Mouse (Mus musculus) embryonic fibroblast, embryonic 13.5 days (primary cell): ENCODE results near the gene Scfd2. TPM values are rescaled to one million over a fixed set of nuclear protein-coding genes. Genes with fewer than 3 reads are reported as not detected.

ENCODE experiments used
- H3K27ac ChIP-seq: 2 replicates; pipeline ENCODE4 v1.5.1; 2012; ENCODE audit warnings: low read length, control low read depth, inconsistent platforms; ENCODE audit not compliant: insufficient read depth
- H3K4me1 ChIP-seq: 2 replicates; pipeline ENCODE4 v1.6.1; 2011; ENCODE audit warnings: low read length; ENCODE audit not compliant: control insufficient read depth, insufficient read depth
- H3K4me3 ChIP-seq: 2 replicates; pipeline ENCODE4 v1.5.1; 2011; ENCODE audit warnings: mild to moderate bottlenecking, control low read depth, low read length; ENCODE audit not compliant: insufficient read depth
- CTCF ChIP-seq: IDR thresholded peaks from 2 replicates; pipeline ENCODE4 v1.5.1; 2011; ENCODE audit warnings: mild to moderate bottlenecking, control low read depth, low read length, moderate library complexity, borderline replicate concordance; ENCODE audit not compliant: insufficient read depth
- POLR2A ChIP-seq: IDR thresholded peaks from 2 replicates; pipeline ENCODE4 v1.6.1; 2011; ENCODE audit warnings: low read depth, mild to moderate bottlenecking, control low read depth, low read length, moderate library complexity
- polyA plus RNA-seq: library from polyadenylated mRNA; stranded (reverse); fragments of >200 nt; gene quantifications from 2 replicates; pipeline ENCODE4 v1.2.4, GENCODE M21; 2011; ENCODE audit warnings: low read depth; ENCODE audit not compliant: missing spikeins, insufficient read length

Gene Scfd2
- polyA plus RNA-seq, 1 experiment = 11.4 TPM

DNA sequence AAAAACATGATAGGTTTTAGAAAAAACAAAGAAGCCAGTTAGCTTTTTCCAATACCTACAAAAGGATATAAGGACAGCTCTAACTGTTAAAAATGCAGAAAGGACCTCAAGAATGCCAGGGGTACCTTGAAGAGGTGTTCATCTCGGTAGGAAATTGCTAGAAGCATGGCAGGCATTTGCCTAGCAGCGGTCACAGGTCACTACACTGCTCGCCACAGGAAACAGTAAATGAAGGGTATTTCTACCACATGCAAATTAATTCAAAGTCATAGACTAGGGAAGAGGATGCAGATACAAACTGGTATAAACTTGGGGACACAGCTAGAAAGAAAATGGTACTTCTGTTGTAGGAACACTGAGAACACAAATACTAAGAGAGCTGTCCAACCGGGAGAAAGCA lies 180.7 kb downstream of the Scfd2 start:
- H3K27ac ChIP-seq = no peak overlapping the region
- H3K4me1 ChIP-seq = no peaks in the 10 kb centered on the region

DNA sequence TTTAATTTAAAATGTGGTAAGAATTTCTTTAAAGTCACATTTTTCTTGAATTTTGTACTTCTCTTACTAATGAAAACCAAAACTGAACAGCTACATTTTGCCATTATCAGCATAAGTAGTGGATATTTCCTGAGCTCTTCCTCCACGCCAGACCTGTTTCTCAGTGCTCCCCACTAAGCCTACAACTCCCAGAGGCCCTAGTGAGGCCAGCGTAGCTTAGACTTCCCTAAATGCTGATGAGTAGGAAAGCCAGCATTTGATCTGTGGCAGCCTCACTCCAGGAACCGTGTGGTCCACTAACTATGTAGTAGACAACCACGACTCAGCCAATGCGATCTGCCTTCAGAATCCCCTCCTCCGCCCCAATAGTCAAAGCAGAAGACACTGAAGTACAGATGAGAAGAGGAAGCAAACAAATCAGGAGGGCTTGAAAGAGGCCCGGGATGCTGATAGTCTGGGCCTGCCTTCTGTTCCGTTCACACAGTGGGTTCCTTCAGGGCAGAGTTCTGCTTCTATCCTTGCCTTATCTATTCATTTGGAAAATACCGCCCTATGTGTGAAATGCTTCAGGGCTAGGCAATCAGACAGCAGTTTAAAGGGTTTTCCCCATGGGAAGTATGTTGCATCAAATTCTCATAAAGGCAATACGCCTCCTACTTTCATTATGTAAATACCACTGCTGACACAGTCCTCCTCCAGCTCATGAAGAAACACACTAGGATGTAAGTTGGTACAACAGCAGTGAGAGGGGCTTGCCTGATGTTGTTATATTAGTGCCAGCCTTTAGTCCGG lies 183.3 kb downstream of the Scfd2 start:
- Histone ChIP-seq H3K4me1 (no peaks in the 10 kb centered on the region), H3K4me3 (no peak overlapping the region), H3K27ac (no peak overlapping the region)
- TF ChIP-seq CTCF = no peak
- no peak for TF ChIP-seq POLR2A

More for the DNA sequence above, 180.7 kb downstream of the Scfd2 start:
- no peak overlapping the region for H3K4me3 ChIP-seq
- TF ChIP-seq CTCF (no peak), POLR2A (no peak)

DNA sequence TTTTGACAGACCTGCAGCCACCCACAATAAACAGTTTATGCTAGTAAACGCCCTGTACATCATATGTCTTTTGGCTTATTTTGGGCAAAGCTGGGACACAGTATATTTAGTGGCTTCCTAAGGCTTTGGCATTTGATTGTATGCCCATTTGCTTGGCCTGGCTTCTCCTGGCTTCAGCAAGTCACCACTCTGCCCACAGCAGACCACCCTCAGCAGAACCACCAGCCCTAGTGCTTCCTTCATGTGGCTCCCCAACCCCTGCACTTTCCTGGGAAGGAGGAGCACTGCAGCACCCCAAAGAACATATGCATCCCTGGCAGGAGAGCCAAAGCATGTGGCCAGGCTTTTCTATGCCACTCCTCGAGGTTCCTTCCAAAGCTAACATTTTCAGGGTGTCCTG lies 188.5 kb downstream of the Scfd2 start:
- Histone ChIP-seq H3K4me1 (no peaks in the 10 kb centered on the region), H3K4me3 (no peak overlapping the region), H3K27ac (no peak overlapping the region)
- TF ChIP-seq CTCF = no peak
- no peak for TF ChIP-seq POLR2A

DNA sequence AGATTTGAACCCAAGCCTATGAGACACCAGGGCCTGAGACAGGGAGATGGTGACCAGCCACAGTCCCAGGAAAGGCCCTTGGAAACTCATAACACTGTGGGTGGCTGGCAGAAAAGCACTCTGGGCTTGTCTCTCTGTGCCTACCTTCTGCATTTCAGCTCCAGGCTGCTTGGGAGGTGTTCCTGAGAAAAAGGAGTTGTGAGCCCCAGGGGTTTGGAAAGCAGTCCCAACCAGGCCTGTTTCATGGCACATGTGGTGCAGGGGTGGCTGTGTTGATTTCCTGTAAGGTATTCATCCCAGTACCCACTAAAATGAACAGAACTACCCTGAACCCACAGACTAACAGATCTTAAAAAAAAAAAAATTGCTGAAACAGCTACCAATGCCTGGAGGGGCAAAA lies 189.0 kb downstream of the Scfd2 start:
- TF ChIP-seq CTCF (no peak), POLR2A (no peak)
- Histone ChIP-seq H3K4me1 (no peaks in the 10 kb centered on the region), H3K4me3 (no peak overlapping the region), H3K27ac (no peak overlapping the region)

DNA sequence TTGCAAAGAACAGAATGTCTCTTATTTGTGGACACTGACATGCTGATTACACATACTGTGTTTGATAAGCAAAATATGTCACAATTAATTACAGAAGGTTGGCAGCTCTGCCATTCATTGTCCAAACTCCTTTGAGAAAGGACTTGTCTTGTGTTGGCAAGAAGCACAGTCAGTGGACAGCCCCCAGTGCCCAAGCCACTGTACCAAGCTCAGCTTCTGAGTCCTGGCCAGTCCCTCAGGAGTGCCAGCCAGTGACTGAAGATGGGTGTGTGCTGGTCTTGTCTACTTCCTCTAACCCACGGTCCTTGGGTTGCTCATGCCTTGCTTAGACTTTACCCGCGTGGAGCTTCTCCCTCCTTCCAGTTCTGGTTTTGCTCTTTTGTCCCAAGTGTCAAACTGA lies 194.1 kb downstream of the Scfd2 start:
- Histone ChIP-seq H3K4me3 (no peak overlapping the region), H3K27ac (no peak overlapping the region), H3K4me1 (no peaks in the 10 kb centered on the region)
- TF ChIP-seq POLR2A = no peak
- TF ChIP-seq CTCF = no peak

- no peaks in the 10 kb centered on the region for H3K4me1 ChIP-seq
- no peak overlapping the region for H3K27ac ChIP-seq
- no peak for TF ChIP-seq CTCF
- TF ChIP-seq POLR2A = no peak
- no peak overlapping the region for H3K4me3 ChIP-seq
Observed at GRCm38 (mm10) chr5:74336780-74337179, 194.8 kb downstream of the Scfd2 start.

- H3K4me3 ChIP-seq = no peak overlapping the region
- TF ChIP-seq CTCF (no peak), POLR2A (no peak)
- no peaks in the 10 kb centered on the region for H3K4me1 ChIP-seq
- peak overlapping the region; percentile 27; the same call in 1 of the 2 replicates for H3K27ac ChIP-seq
Observed at GRCm38 (mm10) chr5:74333258-74333657, 198.3 kb downstream of the Scfd2 start.

DNA sequence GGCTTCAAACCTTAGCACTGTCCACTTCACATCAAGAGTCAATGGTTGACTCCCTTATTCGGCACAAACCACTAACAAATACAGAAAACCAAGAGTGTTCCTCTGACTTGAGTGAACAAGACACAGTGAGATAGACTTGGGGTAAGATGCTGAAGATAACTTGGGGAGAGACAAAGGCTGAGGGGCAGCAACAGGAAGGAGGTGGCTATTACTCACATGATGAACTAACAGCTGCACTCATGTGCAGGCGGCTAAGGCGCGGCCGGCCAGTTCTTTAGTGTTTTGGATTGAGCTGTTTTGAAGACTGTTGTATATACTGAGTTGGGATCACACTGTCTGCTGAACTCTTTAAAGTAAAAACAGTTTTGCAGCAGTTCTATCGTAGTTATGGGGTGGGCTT lies 205.3 kb downstream of the Scfd2 start:
- Histone ChIP-seq H3K4me1 (no peaks in the 10 kb centered on the region), H3K4me3 (no peak overlapping the region), H3K27ac (no peak overlapping the region)
- TF ChIP-seq CTCF (no peak), POLR2A (no peak)

GRCm38 (mm10) chr5:74321010-74321746 lies 210.4 kb downstream of the Scfd2 start:
- TF ChIP-seq POLR2A (no peak), CTCF (no peak)
- no peak overlapping the region for H3K27ac ChIP-seq
- H3K4me3 ChIP-seq = no peak overlapping the region
- H3K4me1 ChIP-seq = no peaks in the 10 kb centered on the region; the same call in 1 of the 2 replicates

DNA sequence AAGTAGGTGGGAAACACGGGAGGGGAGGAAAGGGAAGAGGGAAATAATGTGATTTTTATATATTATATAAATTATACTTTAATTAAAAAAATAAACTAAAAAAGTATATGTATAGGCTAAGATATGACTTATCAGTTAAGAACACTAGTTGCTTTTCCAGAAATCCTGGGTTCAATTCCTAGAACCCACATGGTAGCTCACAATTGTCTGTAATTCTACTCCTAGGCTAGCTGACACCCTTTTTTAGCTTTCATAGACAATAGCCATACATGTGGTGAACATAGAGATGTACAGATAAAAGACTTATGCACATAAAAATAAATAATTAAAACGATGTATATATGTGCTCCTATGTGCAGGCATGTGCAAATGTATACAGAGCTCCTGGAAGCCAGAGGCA lies 212.0 kb downstream of the Scfd2 start:
- H3K4me1 ChIP-seq = no peaks in the 10 kb centered on the region; the same call in 1 of the 2 replicates
- no peak overlapping the region for H3K27ac ChIP-seq
- H3K4me3 ChIP-seq = no peak overlapping the region
- no peak for TF ChIP-seq POLR2A
- TF ChIP-seq CTCF = no peak
